Mouse (Mus musculus) thymus, adult 2 months (tissue): ENCODE results near the gene Pax6.

Source experiments
- CTCF ChIP-seq: fragments of 200-500 bp; IDR thresholded peaks from 2 replicates; pipeline ENCODE4 v1.5.1; 2012; ENCODE audit warnings: mild to moderate bottlenecking, control low read depth, low read length, moderate library complexity, borderline replicate concordance; ENCODE audit not compliant: control insufficient read depth, poor library complexity, insufficient read depth; ENCODE audit errors: extremely low read depth
- POLR2A ChIP-seq: fragments of 200-500 bp; IDR thresholded peaks from 2 replicates; pipeline ENCODE4 v1.6.1; 2012; ENCODE audit warnings: mild to moderate bottlenecking, low read length, control low read depth, moderate library complexity; ENCODE audit not compliant: control insufficient read depth, poor library complexity, insufficient read depth; ENCODE audit errors: extremely low read depth

DNA sequence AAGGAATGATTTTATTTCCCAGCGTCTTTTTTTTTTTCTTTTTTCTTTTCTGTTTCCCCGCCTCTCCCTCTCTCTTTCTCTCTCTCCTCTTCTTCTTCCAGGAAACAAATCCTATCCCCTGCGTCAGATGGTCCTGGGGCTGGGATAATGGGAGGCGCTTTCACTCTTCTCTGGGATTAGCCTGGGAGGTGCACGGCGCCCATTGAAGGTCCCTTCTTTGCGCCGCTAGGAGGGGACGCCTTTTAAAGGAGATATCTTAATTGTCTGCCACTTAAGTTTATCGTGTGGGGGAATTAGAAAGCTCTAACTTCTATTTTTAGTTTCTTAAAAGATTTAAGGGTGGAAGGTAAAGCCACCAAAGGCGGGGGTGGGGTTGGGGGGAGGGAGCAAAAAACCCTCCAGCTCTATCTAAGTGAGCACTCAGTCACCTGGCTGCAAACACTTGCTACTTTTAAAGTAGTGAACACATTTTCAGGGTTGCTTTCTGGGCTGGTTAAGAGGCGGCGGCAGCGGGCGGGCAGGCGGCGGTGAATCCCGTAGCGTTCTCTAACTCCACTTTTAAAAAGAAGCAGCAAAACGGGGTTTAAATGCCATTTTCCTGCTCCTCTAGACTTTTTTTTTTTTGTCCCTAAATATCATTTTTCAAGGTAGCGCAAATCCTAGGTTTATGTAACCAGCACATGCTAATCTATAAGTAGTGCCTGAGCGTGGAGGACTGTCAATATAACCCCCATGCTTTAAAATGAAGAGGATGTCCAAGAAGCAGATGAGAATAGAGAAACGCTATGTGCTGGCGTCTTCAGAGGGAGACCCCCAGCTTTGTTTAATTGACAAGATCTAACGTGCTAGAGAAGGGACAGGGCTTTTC is 20.0 kb downstream of the Pax6 start:
- TF ChIP-seq CTCF, result no peak
- TF ChIP-seq POLR2A, result no peak
